Mouse (Mus musculus): ENCODE data around the gene Mup3.
"Not testable (repeated sequence)": the region's sequence is repeated elsewhere in the genome, so short reads cannot be mapped to it uniquely, and the experiment has no call there.

The Mup3 gene

GRCm38 (mm10) chr4:62087241-62087640 is at the start of gene Mup3:
TSS of gene Mup3 (minus strand) at chr4:62087342.
- no peak for DNase-seq (ENCODE audit: low read depth, low spot score)

GRCm38 (mm10) chr4:62133706-62134105 is 46.6 kb upstream of the Mup3 start:
- no peak for DNase-seq (ENCODE audit: low read depth, low spot score)

GRCm38 (mm10) chr4:62103366-62103765 is 16.2 kb upstream of the Mup3 start:
- not testable (repeated sequence) for DNase-seq (ENCODE audit: low read depth, low spot score)

- no peak for DNase-seq (ENCODE audit: low read depth, low spot score)
Measured at GRCm38 (mm10) chr4:62087953-62088352, 811 bp upstream of the Mup3 start.

- no peak for DNase-seq (ENCODE audit: low read depth, low spot score)
Measured at GRCm38 (mm10) chr4:62082755-62083154, 4.4 kb downstream of the Mup3 start.

- DNase-seq (ENCODE audit: low read depth, low spot score), result no peak
Measured at GRCm38 (mm10) chr4:62075126-62075525, 12.0 kb downstream of the Mup3 start.

- DNase-seq (ENCODE audit: low read depth, low spot score), result not testable (repeated sequence)
Measured at GRCm38 (mm10) chr4:62054780-62055179, 32.4 kb downstream of the Mup3 start.

GRCm38 (mm10) chr4:62054058-62054457 is 33.1 kb downstream of the Mup3 start, which contains the start of gene Mup20:
TSS of gene Mup20 (minus strand) at chr4:62054158.
- not testable (repeated sequence) for DNase-seq (ENCODE audit: low read depth, low spot score)
